Mouse (Mus musculus) Muller cell, postnatal 12 days (primary cell): ENCODE measurements around the gene Sh2d1a.
A peak's percentile ranks its signal among the peaks of the same experiment; 100 is the strongest.

ENCODE experiments used
- DNase-seq: peaks from one replicate; pipeline ENCODE4 v3.0.0-alpha.2; 2015; ENCODE audit errors: inconsistent ontology term

The Sh2d1a gene

GRCm38 (mm10) chrX:42502291-42503043, at the start of gene Sh2d1a:
TSS of gene Sh2d1a (plus strand) at chrX:42502453.
- DNase-seq, result no peak

GRCm38 (mm10) chrX:42453001-42453400, 49.3 kb upstream of the Sh2d1a start:
- no peak for DNase-seq

- DNase-seq, result no peak
Observed at GRCm38 (mm10) chrX:42454533-42454932, 47.7 kb upstream of the Sh2d1a start.

- no peak for DNase-seq
Observed at GRCm38 (mm10) chrX:42489446-42489845, 12.8 kb upstream of the Sh2d1a start, which contains the start of gene Tex13c2. TSS of gene Tex13c2 (plus strand) at chrX:42489691.

- no peak for DNase-seq
Observed at GRCm38 (mm10) chrX:42490336-42490735, 11.9 kb upstream of the Sh2d1a start.

- no peak for DNase-seq
Observed at GRCm38 (mm10) chrX:42500538-42500937, 1.7 kb upstream of the Sh2d1a start.

- DNase-seq, result no peak
Observed at GRCm38 (mm10) chrX:42511105-42511504, 8.9 kb downstream of the Sh2d1a start.

GRCm38 (mm10) chrX:42512567-42512966, 10.3 kb downstream of the Sh2d1a start:
- no peak for DNase-seq

GRCm38 (mm10) chrX:42522868-42523267, 20.6 kb downstream of the Sh2d1a start:
- no peak for DNase-seq

GRCm38 (mm10) chrX:42530703-42531102, 28.4 kb downstream of the Sh2d1a start:
- DNase-seq, result peak; percentile 29

- DNase-seq, result peak; percentile 42
Observed at GRCm38 (mm10) chrX:42540030-42540755, 37.9 kb downstream of the Sh2d1a start.

- peak; percentile 55 for DNase-seq
Observed at GRCm38 (mm10) chrX:42540756-42541053, 38.5 kb downstream of the Sh2d1a start.

- no peak for DNase-seq
Observed at GRCm38 (mm10) chrX:42545076-42545475, 42.8 kb downstream of the Sh2d1a start.

GRCm38 (mm10) chrX:42548513-42548912, 46.3 kb downstream of the Sh2d1a start:
- no peak for DNase-seq

GRCm38 (mm10) chrX:42557284-42557683, 55.0 kb downstream of the Sh2d1a start:
- peak; percentile 79 for DNase-seq

- no peak for DNase-seq
Observed at GRCm38 (mm10) chrX:42558683-42559082, 56.4 kb downstream of the Sh2d1a start.
